Mouse (Mus musculus): Measurements from ENCODE around the gene Tmcc1. TPM values are rescaled to one million over a fixed set of nuclear protein-coding genes. Genes with fewer than 3 reads are reported as not detected.
A peak's percentile ranks its signal among the peaks of the same experiment; 100 is the strongest.

Gene Tmcc1
- polyA plus RNA-seq, 1 experiment from 2014 or later: 26.2 TPM

- no peaks in the 10 kb centered on the region for H3K9me3 ChIP-seq (ENCODE audit: control insufficient read depth, low read length)
- H3K4me3 ChIP-seq (replicated peaks; ENCODE audit: low read depth, low read length): no peak overlapping the region
- no peak for ATAC-seq (ENCODE audit: low FRiP score, low TSS enrichment)
- DNase-seq: no peak
- H3K36me3 ChIP-seq (ENCODE audit: control insufficient read depth, insufficient read depth, low read length): no peaks in the 10 kb centered on the region
- no peak overlapping the region for H3K27ac ChIP-seq (replicated peaks; ENCODE audit: low read depth, low read length)
- H3K4me1 ChIP-seq (ENCODE audit: control insufficient read depth, insufficient read depth, low read length): no peaks in the 10 kb centered on the region
- 92% methylated on average over 5 of the region's 5 CpGs for WGBS
- H3K4me2 ChIP-seq (ENCODE audit: low read length): no peak overlapping the region
- no peak overlapping the region for H3K9ac ChIP-seq (replicated peaks; ENCODE audit: low read length)
- no peaks in the 10 kb centered on the region for H3K27me3 ChIP-seq (ENCODE audit: control insufficient read depth, insufficient read depth, low read length)
These were observed 162.2 kb downstream of the Tmcc1 start for GRCm38 (mm10) chr6:116031052-116031451.

GRCm38 (mm10) chr6:116024666-116025065 lies 168.6 kb downstream of the Tmcc1 start:
- 90% methylated on average over 4 of the region's 4 CpGs for WGBS
- H3K4me3 ChIP-seq (replicated peaks; ENCODE audit: low read depth, low read length): no peak overlapping the region
- H3K9me3 ChIP-seq (ENCODE audit: control insufficient read depth, low read length): peaks cover 9% of the 10 kb centered on the region
- no peak overlapping the region for H3K9ac ChIP-seq (replicated peaks; ENCODE audit: low read length)
- ATAC-seq (ENCODE audit: low FRiP score, low TSS enrichment) (no peak), DNase-seq (no peak)
- H3K27me3 ChIP-seq (ENCODE audit: control insufficient read depth, insufficient read depth, low read length): no peaks in the 10 kb centered on the region
- no peak overlapping the region for H3K4me2 ChIP-seq (ENCODE audit: low read length)
- no peak overlapping the region for H3K27ac ChIP-seq (replicated peaks; ENCODE audit: low read depth, low read length)
- no peaks in the 10 kb centered on the region for H3K4me1 ChIP-seq (ENCODE audit: control insufficient read depth, insufficient read depth, low read length)
- peaks cover 40% of the 10 kb centered on the region for H3K36me3 ChIP-seq (ENCODE audit: control insufficient read depth, insufficient read depth, low read length)

GRCm38 (mm10) chr6:116021961-116022485 lies 171.3 kb downstream of the Tmcc1 start:
- no peaks in the 10 kb centered on the region for H3K27me3 ChIP-seq (ENCODE audit: control insufficient read depth, insufficient read depth, low read length)
- no peak overlapping the region for H3K9ac ChIP-seq (replicated peaks; ENCODE audit: low read length)
- H3K4me3 ChIP-seq (replicated peaks; ENCODE audit: low read depth, low read length): no peak overlapping the region; the same call in 1 of the 2 replicates
- 89% methylated on average over 9 of the region's 9 CpGs for WGBS
- peaks cover 44% of the 10 kb centered on the region for H3K36me3 ChIP-seq (ENCODE audit: control insufficient read depth, insufficient read depth, low read length)
- no peak overlapping the region for H3K4me2 ChIP-seq (ENCODE audit: low read length)
- H3K27ac ChIP-seq (replicated peaks; ENCODE audit: low read depth, low read length): no peak overlapping the region
- H3K4me1 ChIP-seq (ENCODE audit: control insufficient read depth, insufficient read depth, low read length): no peaks in the 10 kb centered on the region
- no peak for DNase-seq
- H3K9me3 ChIP-seq (ENCODE audit: control insufficient read depth, low read length): peaks cover 9% of the 10 kb centered on the region
- ATAC-seq (ENCODE audit: low FRiP score, low TSS enrichment): no peak

DNA sequence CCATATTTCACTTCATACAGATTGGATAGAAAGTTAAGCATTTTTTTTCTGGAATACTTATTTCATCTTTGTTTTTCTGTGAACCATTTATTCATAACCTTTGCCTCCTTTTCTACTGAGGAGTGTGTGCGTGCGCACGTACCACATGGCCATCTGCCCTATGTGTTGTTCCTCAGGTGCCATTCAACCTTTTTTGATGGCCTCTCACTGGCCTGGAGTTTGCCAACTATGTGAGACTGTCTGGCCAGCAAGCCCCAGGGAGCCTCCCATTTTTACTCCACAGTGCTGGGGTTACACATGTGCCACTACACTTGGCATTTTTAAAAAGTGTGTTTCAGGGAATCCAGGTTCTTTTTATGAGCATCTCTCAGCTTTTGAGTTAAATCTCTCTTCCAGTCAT lies 177.4 kb downstream of the Tmcc1 start:
- ATAC-seq (ENCODE audit: low FRiP score, low TSS enrichment): no peak
- 97% methylated on average over 3 of the region's 3 CpGs for WGBS

DNA sequence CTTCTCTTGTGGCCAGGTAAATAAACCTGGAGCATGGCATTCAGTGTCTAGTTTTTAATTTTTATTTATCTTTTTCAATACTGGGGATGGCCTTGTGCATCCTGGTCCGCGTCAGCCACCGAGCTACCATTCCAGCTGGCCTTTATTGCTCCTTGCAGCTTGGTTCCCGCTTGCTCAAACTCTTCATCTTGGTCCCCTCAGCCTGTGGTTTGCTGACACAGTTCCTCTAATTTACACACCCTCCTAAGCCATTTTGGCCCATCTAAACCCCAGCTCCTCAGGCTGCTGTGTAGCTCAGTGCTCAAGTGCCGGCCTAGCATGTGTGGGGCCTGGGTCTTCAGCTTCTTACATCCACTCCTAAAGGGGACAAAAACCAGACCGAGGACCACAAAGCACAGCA lies 179.2 kb downstream of the Tmcc1 start:
- Histone ChIP-seq H3K36me3 (ENCODE audit: control insufficient read depth, insufficient read depth, low read length) (no peaks in the 10 kb centered on the region), H3K4me2 (ENCODE audit: low read length) (no peak overlapping the region), H3K27ac (replicated peaks; ENCODE audit: low read depth, low read length) (no peak overlapping the region), H3K4me3 (replicated peaks; ENCODE audit: low read depth, low read length) (no peak overlapping the region), H3K9ac (replicated peaks; ENCODE audit: low read length) (no peak overlapping the region), H3K9me3 (ENCODE audit: control insufficient read depth, low read length) (no peaks in the 10 kb centered on the region), H3K4me1 (ENCODE audit: control insufficient read depth, insufficient read depth, low read length) (no peaks in the 10 kb centered on the region), H3K27me3 (ENCODE audit: control insufficient read depth, insufficient read depth, low read length) (no peaks in the 10 kb centered on the region)
- DNase-seq (no peak), ATAC-seq (ENCODE audit: low FRiP score, low TSS enrichment) (no peak)
- 91% methylated on average over 6 of the region's 6 CpGs for WGBS

More for the DNA sequence above, 177.4 kb downstream of the Tmcc1 start:
- Histone ChIP-seq H3K9ac (replicated peaks; ENCODE audit: low read length) (no peak overlapping the region), H3K9me3 (ENCODE audit: control insufficient read depth, low read length) (no peaks in the 10 kb centered on the region), H3K4me2 (ENCODE audit: low read length) (no peak overlapping the region), H3K36me3 (ENCODE audit: control insufficient read depth, insufficient read depth, low read length) (peaks cover 16% of the 10 kb centered on the region), H3K4me1 (ENCODE audit: control insufficient read depth, insufficient read depth, low read length) (no peaks in the 10 kb centered on the region), H3K4me3 (replicated peaks; ENCODE audit: low read depth, low read length) (no peak overlapping the region), H3K27me3 (ENCODE audit: control insufficient read depth, insufficient read depth, low read length) (no peaks in the 10 kb centered on the region), H3K27ac (replicated peaks; ENCODE audit: low read depth, low read length) (no peak overlapping the region)
- no peak for DNase-seq

DNA sequence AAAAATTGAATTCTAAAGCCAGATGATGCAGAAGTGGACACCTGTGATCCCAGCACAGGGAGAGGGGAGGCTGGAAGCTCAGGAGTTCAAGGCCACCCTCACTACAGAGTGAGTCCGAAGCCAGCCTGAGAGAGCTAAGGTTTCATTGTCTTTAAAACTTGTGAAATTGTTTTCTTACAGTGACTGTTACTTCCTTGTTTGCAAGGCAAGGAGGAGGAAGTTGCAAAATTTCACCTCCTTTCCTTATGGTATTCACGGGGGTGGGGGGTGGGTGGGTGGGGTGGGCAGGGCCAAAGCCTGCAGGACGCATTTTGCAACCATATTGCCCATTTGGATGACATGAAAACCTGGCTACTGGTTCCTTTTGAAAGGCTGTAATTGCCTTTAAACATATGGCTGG lies 179.6 kb downstream of the Tmcc1 start:
- H3K36me3 ChIP-seq (ENCODE audit: control insufficient read depth, insufficient read depth, low read length): no peaks in the 10 kb centered on the region
- no peaks in the 10 kb centered on the region for H3K9me3 ChIP-seq (ENCODE audit: control insufficient read depth, low read length)
- H3K4me1 ChIP-seq (ENCODE audit: control insufficient read depth, insufficient read depth, low read length): no peaks in the 10 kb centered on the region
- H3K4me3 ChIP-seq (replicated peaks; ENCODE audit: low read depth, low read length): no peak overlapping the region
- H3K27ac ChIP-seq (replicated peaks; ENCODE audit: low read depth, low read length): no peak overlapping the region
- no peak for DNase-seq
- H3K27me3 ChIP-seq (ENCODE audit: control insufficient read depth, insufficient read depth, low read length): no peaks in the 10 kb centered on the region
- no peak for ATAC-seq (ENCODE audit: low FRiP score, low TSS enrichment)
- no peak overlapping the region for H3K9ac ChIP-seq (replicated peaks; ENCODE audit: low read length)
- no peak overlapping the region for H3K4me2 ChIP-seq (ENCODE audit: low read length)
- WGBS: 86% methylated on average over 3 of the region's 3 CpGs

DNA sequence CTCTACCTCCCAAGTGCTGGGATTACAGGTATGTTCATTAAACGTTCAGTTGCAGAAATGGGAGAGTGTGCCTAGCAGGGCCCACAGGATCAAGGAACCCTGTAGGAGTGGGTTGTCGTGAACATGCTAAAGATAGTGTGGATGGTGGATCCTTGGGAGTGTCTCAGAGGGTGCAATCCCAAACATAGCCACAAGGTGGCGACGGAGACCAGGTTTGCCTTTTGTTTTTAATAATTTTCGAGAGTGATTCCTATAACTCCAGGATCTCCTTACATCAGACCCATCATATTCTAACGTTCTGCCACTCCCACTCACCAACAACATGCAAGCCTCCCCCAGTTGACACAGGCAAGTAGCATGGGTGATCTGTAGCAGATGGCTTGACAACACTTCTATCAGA lies 182.7 kb downstream of the Tmcc1 start:
- Histone ChIP-seq H3K4me3 (replicated peaks; ENCODE audit: low read depth, low read length) (no peak overlapping the region), H3K9me3 (ENCODE audit: control insufficient read depth, low read length) (no peaks in the 10 kb centered on the region), H3K27ac (replicated peaks; ENCODE audit: low read depth, low read length) (no peak overlapping the region), H3K4me1 (ENCODE audit: control insufficient read depth, insufficient read depth, low read length) (no peaks in the 10 kb centered on the region), H3K4me2 (ENCODE audit: low read length) (no peak overlapping the region), H3K36me3 (ENCODE audit: control insufficient read depth, insufficient read depth, low read length) (no peaks in the 10 kb centered on the region), H3K27me3 (ENCODE audit: control insufficient read depth, insufficient read depth, low read length) (no peaks in the 10 kb centered on the region), H3K9ac (replicated peaks; ENCODE audit: low read length) (no peak overlapping the region)
- peak; percentile 48; the same call in 1 of the 2 replicates for ATAC-seq (ENCODE audit: low FRiP score, low TSS enrichment)
- peak; percentile 91 for DNase-seq
- 3% methylated on average over 6 of the region's 6 CpGs for WGBS

- no peaks in the 10 kb centered on the region for H3K9me3 ChIP-seq (ENCODE audit: control insufficient read depth, low read length)
- DNase-seq: no peak
- no peak overlapping the region for H3K27ac ChIP-seq (replicated peaks; ENCODE audit: low read depth, low read length)
- H3K9ac ChIP-seq (replicated peaks; ENCODE audit: low read length): no peak overlapping the region
- H3K4me2 ChIP-seq (ENCODE audit: low read length): no peak overlapping the region
- H3K27me3 ChIP-seq (ENCODE audit: control insufficient read depth, insufficient read depth, low read length): no peaks in the 10 kb centered on the region
- no peaks in the 10 kb centered on the region for H3K4me1 ChIP-seq (ENCODE audit: control insufficient read depth, insufficient read depth, low read length)
- 51% methylated on average over 12 of the region's 12 CpGs for WGBS
- ATAC-seq (ENCODE audit: low FRiP score, low TSS enrichment): no peak
- no peaks in the 10 kb centered on the region for H3K36me3 ChIP-seq (ENCODE audit: control insufficient read depth, insufficient read depth, low read length)
- no peak overlapping the region for H3K4me3 ChIP-seq (replicated peaks; ENCODE audit: low read depth, low read length)
These were observed 183.9 kb downstream of the Tmcc1 start for GRCm38 (mm10) chr6:116009426-116009825.

DNA sequence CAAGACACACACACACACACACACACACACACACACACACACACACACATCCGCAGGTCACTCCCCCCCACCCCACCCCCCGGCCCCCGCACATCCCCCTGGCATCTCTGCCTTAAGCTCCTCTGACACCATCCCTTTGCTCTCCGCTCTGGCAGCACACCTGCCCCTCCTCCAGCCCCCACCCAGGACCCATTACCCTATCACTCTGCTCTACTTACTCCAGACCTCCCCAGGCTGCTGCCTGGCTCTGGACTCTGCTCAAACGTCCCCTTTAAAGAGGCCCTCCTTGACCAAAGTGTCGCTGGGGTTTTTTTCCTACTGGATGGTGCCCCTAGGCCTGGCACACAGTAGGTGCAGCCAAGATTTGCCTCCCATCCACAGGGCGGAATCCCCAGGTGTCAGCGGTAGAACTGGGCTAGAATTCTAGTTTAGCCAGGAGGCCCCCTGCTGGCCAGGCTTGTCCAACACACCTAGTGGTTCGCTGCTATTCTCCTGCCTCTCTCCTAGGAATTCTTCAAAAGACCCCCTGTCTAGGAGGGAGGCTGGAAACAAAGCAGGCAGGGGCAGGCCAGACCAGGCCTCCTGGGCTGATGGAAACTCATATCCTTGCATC lies 185.6 kb downstream of the Tmcc1 start:
- 9% methylated on average over 8 of the region's 9 CpGs for WGBS
- Histone ChIP-seq H3K27ac (replicated peaks; ENCODE audit: low read depth, low read length) (no peak overlapping the region), H3K4me1 (ENCODE audit: control insufficient read depth, insufficient read depth, low read length) (no peaks in the 10 kb centered on the region), H3K36me3 (ENCODE audit: control insufficient read depth, insufficient read depth, low read length) (no peaks in the 10 kb centered on the region), H3K4me2 (ENCODE audit: low read length) (no peak overlapping the region), H3K9ac (replicated peaks; ENCODE audit: low read length) (no peak overlapping the region), H3K4me3 (replicated peaks; ENCODE audit: low read depth, low read length) (no peak overlapping the region), H3K9me3 (ENCODE audit: control insufficient read depth, low read length) (no peaks in the 10 kb centered on the region), H3K27me3 (ENCODE audit: control insufficient read depth, insufficient read depth, low read length) (no peaks in the 10 kb centered on the region)
- DNase-seq: peak; percentile 83
- 0 out of 2 replicates have a peak, but pooled peaks have one; percentile 25 for ATAC-seq (ENCODE audit: low FRiP score, low TSS enrichment)
